Mouse (Mus musculus) forebrain, embryonic 10.5 days (tissue): Measurements from ENCODE around the gene Cobl. TPM values are rescaled to one million over a fixed set of nuclear protein-coding genes. Genes with fewer than 3 reads are reported as not detected.

Source experiments
- DNase-seq: peaks from one replicate; pipeline ENCODE4 v3.0.0-alpha.2; 2017; ENCODE audit warnings: low spot score; ENCODE audit errors: extremely low spot score
- H3K27ac ChIP-seq: fragments of 300-500 bp; sonication (generic); 2 replicates; pipeline ENCODE4 v1.5.1; 2016; ENCODE audit warnings: mild to moderate bottlenecking
- H3K27me3 ChIP-seq: fragments of 300-500 bp; sonication (generic); 2 replicates; pipeline ENCODE4 v1.6.1; 2016; ENCODE audit warnings: mild to moderate bottlenecking; ENCODE audit not compliant: poor library complexity, severe bottlenecking
- H3K36me3 ChIP-seq: fragments of 300-500 bp; sonication (generic); replicated peaks from 2 replicates; pipeline ENCODE4 v1.6.1; 2016; ENCODE audit warnings: mild to moderate bottlenecking, moderate library complexity
- H3K4me1 ChIP-seq: fragments of 300-500 bp; sonication (generic); 2 replicates; pipeline ENCODE4 v1.6.1; 2016
- H3K4me3 ChIP-seq: fragments of 300-500 bp; sonication (generic); 2 replicates; pipeline ENCODE4 v1.5.1; 2016; ENCODE audit warnings: mild to moderate bottlenecking, moderate library complexity
- H3K9me3 ChIP-seq: fragments of 300-500 bp; sonication (generic); 2 replicates; pipeline ENCODE4 v1.6.1; 2016; ENCODE audit warnings: mild to moderate bottlenecking, moderate library complexity
- WGBS: fragments of 180-500 bp; shearing (Covaris S2); methylation state at CpG from one replicate; pipeline ENCODE4 v1.1.7; 2016; 5-methylcytosine and 5-hydroxymethylcytosine counted together
- polyA plus RNA-seq: library from polyadenylated mRNA; unstranded; fragments of >200 nt; fragmentation: Nextera tagmentation; extraction: Ambion mirVana; gene quantifications from 2 replicates; pipeline ENCODE4 v1.2.1, GENCODE M21; 2016

The Cobl gene
- polyA plus RNA-seq, 1 experiment from 2014 or later, result 2.2 TPM

DNA sequence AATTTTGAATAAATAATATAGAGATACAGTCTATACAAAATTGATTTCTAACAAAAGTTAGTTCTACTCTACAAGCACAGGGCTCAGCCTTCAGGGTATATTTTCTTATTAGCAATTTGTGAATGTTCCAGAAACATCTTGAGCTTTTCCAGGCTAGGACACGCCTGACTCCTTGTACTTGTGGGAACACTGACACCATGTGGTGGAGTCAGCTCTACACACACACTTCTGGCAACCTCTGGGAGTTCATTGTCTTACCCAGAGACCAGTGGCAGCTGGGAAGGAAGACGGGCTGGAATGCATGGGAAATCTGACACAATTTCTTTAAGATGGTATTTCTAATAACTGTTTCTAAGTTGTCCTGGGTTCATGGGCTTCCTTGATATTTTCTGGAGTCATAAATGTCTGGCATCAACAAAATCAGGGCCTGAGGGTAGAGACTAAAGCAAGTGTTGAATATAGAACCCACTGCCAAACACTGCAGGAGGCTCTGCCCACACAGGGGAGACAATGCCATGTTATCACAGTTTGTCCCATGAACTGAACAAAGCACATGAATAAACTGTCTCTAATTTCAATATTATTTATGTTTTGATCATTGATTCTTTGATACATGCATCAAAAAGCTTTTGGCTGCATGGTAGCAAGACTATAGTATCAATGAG is 105.3 kb downstream of the Cobl start:
- Histone ChIP-seq H3K27ac (no peak overlapping the region), H3K27me3 (peaks cover 6% of the 10 kb centered on the region), H3K4me1 (no peaks in the 10 kb centered on the region), H3K36me3 (no peaks in the 10 kb centered on the region), H3K9me3 (no peaks in the 10 kb centered on the region), H3K4me3 (no peak overlapping the region)
- WGBS, result 31% methylated on average over 2 of the region's 2 CpGs
- DNase-seq, result no peak

DNA sequence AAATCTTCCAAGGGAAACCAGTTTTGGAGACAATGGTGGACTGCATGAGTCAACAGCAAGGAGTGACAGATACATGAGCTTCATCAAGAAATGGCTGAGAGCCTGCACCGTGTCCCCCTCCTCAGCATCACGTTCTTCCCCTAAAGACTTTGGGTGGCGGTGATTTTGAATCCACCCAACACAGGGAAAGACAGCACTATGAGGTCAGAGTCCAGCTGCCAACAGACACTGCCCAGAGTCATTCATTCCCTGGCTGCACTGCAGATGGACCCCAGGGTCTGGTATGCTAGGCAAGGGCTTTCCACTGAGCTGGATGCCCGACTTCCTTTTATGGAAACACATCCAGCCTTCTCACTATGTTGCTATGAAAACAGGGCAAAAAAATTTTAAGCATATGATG is 106.2 kb downstream of the Cobl start:
- WGBS, result 87% methylated on average over 4 of the region's 4 CpGs
- no peak for DNase-seq
- Histone ChIP-seq H3K4me3 (no peak overlapping the region), H3K27me3 (peaks cover 6% of the 10 kb centered on the region), H3K9me3 (no peaks in the 10 kb centered on the region), H3K27ac (no peak overlapping the region), H3K4me1 (no peaks in the 10 kb centered on the region), H3K36me3 (no peaks in the 10 kb centered on the region)

DNA sequence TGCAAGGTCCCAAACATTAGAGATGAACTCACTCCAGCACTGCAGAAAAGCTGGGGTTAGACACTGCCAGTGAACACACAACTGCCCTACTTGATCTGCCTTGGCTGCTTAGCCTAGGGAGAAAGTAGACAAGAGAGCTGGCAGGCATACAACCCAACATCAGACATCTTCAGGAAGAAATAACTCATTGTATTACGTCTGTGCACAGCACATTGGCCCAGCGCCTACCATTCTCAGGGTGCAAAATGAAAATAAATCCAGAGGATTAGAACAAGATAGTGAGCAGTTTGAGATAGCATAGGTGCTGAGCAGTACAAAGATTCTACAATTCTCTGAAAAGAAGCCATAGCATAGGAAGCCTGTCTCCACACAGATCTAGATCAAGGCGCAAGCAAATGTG is 109.1 kb downstream of the Cobl start:
- WGBS, result 98% methylated on average over 3 of the region's 3 CpGs
- DNase-seq, result no peak
- no peaks in the 10 kb centered on the region for H3K9me3 ChIP-seq
- H3K36me3 ChIP-seq, result no peaks in the 10 kb centered on the region
- H3K4me3 ChIP-seq, result no peak overlapping the region
- H3K27me3 ChIP-seq, result peaks cover 5% of the 10 kb centered on the region
- no peak overlapping the region for H3K27ac ChIP-seq
- H3K4me1 ChIP-seq, result peaks cover 10% of the 10 kb centered on the region

DNA sequence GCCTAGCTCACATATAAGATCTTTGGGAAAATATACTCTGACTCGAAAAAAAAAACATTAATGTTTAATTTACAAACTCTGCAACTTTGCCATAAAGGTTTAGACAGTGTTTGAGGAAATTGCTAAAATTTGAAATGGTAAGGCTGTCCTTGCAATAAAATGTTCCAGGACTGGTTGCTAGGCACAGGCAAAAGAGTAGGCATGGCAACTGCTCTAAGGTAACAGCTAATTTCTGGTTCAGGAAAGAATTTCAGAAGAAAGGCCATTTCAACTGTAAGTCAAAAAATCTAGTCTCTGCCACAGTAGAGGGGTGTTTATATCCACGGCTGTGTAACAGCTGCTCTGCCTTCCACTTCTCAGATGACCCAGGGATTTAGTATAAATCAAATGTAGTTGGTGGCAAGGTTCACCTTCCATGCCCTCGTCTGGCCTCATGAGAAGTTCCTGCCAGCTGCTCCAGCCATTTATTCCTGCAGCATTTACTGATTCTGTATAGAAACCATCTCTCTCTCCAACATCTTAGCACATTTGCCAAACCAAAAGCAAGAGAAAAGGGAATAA is 113.7 kb downstream of the Cobl start:
- Histone ChIP-seq H3K4me3 (no peak overlapping the region), H3K9me3 (no peaks in the 10 kb centered on the region), H3K27me3 (no peaks in the 10 kb centered on the region), H3K36me3 (no peaks in the 10 kb centered on the region), H3K4me1 (peaks cover 10% of the 10 kb centered on the region), H3K27ac (no peak overlapping the region)
- 73% methylated on average over 3 of the region's 3 CpGs for WGBS
- DNase-seq, result no peak

DNA sequence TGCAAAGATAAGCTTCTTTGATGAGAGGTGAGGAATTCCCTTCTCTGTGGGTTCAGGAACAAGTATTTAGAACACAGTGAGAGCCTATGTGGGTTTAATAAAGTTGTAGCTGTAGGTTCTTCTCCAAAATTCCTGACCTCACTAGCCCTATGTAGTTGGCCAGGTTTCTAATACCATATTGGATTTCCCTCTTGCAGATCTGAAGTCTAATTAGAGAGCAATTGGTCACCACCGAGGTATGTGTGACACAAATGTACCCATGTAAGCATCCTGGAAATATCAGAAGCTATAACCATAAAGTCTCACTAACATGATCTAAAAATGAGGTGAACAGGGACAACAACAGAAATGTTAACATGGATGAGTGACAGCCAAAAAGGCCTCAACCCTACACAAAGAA is 114.7 kb downstream of the Cobl start:
- no peak overlapping the region for H3K4me3 ChIP-seq
- WGBS, result 93% methylated on average over 1 of the region's 1 CpGs
- no peaks in the 10 kb centered on the region for H3K9me3 ChIP-seq
- no peak for DNase-seq
- H3K27ac ChIP-seq, result no peak overlapping the region
- H3K4me1 ChIP-seq, result peaks cover 10% of the 10 kb centered on the region
- H3K27me3 ChIP-seq, result no peaks in the 10 kb centered on the region
- H3K36me3 ChIP-seq, result no peaks in the 10 kb centered on the region

DNA sequence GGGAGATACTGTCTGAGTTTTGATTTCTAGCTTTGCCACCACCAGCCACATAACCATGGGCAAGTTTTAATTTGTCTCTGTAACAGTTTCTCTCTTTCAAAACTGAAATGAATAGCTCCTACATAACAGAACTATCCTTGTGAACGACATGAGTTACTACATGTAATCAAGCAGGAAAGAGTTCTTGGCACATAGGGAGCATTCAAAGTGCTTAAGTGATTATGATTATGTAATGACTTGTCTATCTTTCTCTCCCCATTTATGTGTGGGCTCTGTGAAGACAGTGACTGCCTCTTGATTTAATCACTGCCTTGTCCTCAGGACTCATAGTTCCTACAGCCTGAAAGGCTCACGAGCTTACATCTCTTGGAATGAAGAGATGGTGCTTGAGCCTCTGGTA is 118.3 kb downstream of the Cobl start:
- Histone ChIP-seq H3K27ac (no peak overlapping the region), H3K36me3 (no peaks in the 10 kb centered on the region), H3K9me3 (no peaks in the 10 kb centered on the region), H3K4me1 (peaks cover 6% of the 10 kb centered on the region), H3K4me3 (no peak overlapping the region), H3K27me3 (no peaks in the 10 kb centered on the region)
- WGBS, result 83% methylated on average over 2 of the region's 2 CpGs
- DNase-seq, result no peak

DNA sequence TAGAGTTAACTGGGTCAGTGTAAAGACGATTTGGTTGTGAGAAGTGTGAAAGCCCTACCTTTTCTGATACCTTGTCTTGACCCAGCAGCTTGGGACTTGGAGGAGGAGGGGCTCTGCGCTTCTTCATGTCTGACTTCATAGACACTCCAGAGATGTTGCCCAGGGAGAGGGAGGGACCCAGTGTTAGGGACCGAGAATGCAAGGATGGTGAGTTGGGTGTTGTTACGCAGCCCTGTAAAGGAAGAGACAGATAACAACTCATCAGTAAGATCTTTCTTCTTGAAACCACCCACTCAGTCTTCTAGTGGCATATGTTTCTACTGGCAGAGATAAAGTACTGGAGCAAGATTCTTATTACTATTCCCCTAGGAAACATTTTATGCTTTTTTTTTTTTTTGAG is 121.1 kb downstream of the Cobl start:
- H3K36me3 ChIP-seq, result no peaks in the 10 kb centered on the region
- WGBS, result 92% methylated on average over 4 of the region's 4 CpGs
- no peaks in the 10 kb centered on the region for H3K27me3 ChIP-seq
- no peaks in the 10 kb centered on the region for H3K9me3 ChIP-seq
- no peaks in the 10 kb centered on the region for H3K4me1 ChIP-seq
- no peak for DNase-seq
- H3K27ac ChIP-seq, result no peak overlapping the region
- H3K4me3 ChIP-seq, result no peak overlapping the region

DNA sequence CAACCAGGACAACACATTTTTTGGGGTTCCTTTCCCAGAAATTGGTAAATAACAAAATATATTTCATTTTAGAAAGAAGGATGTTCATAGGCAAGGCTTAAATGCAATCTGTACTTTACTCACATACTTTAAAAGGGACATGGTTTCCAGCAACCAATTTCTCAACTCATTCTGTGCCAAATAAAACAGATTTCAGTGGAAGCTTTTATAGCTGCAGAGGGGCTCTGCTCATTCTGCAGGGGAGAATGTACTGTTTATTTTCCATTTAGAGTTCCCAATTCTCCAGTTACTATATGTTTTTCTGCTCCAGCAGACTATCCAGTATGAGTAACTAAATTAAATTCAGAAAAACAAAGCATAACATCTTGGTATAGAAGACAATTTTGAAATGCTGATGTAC is 124.1 kb downstream of the Cobl start:
- Histone ChIP-seq H3K9me3 (no peaks in the 10 kb centered on the region), H3K4me3 (no peak overlapping the region), H3K4me1 (no peaks in the 10 kb centered on the region), H3K27ac (no peak overlapping the region), H3K27me3 (no peaks in the 10 kb centered on the region), H3K36me3 (no peaks in the 10 kb centered on the region)
- DNase-seq, result no peak

DNA sequence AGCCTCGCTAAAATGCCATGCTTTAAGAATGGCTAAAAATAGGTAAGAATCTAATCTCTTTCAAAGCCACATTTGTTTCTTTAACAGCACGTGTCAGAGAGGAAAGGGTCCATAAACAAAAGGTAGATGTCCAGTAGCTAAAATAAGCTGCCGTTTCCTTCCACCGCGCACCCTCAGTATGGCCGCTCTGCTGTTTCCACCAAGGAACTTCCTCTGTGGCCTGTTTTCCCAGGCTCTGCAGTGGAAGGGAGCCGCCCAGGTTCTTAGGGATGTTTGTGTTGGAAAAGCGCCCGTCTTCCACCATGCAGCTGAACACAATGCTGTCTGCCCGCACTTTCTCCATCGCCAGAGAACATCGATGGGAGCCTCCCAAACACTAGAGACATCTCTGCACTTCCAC is 128.6 kb downstream of the Cobl start:
- WGBS, result 84% methylated on average over 12 of the region's 12 CpGs
- H3K36me3 ChIP-seq, result no peaks in the 10 kb centered on the region
- H3K27ac ChIP-seq, result no peak overlapping the region
- H3K4me3 ChIP-seq, result no peak overlapping the region
- no peaks in the 10 kb centered on the region for H3K27me3 ChIP-seq
- no peak for DNase-seq
- peaks cover 3% of the 10 kb centered on the region; the same call in 1 of the 2 replicates for H3K9me3 ChIP-seq
- H3K4me1 ChIP-seq, result no peaks in the 10 kb centered on the region

DNA sequence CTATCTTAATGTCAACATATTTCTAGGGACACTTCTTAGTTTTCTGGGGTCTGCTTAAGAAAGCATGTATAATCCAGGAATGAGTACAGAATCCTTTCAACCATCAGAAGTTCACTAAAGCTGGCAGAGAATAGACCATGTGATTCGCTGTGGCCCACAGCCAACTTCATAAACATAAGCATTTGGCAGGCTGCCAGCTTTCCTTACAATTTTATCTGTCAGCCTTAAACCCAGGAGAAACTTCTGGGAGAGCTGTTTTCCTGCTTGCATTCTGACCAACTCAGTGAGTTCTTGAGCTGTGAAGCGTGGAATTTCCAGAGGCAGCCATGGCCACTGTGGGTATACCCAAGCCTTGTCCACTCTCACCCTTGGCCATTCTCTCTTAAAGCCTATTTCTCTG is 132.8 kb downstream of the Cobl start:
- H3K27me3 ChIP-seq, result no peaks in the 10 kb centered on the region
- WGBS, result 93% methylated on average over 2 of the region's 2 CpGs
- H3K9me3 ChIP-seq, result peaks cover 4% of the 10 kb centered on the region; the same call in 1 of the 2 replicates
- H3K36me3 ChIP-seq, result no peaks in the 10 kb centered on the region
- no peak for DNase-seq
- no peak overlapping the region for H3K27ac ChIP-seq
- no peak overlapping the region for H3K4me3 ChIP-seq
- H3K4me1 ChIP-seq, result no peaks in the 10 kb centered on the region

DNA sequence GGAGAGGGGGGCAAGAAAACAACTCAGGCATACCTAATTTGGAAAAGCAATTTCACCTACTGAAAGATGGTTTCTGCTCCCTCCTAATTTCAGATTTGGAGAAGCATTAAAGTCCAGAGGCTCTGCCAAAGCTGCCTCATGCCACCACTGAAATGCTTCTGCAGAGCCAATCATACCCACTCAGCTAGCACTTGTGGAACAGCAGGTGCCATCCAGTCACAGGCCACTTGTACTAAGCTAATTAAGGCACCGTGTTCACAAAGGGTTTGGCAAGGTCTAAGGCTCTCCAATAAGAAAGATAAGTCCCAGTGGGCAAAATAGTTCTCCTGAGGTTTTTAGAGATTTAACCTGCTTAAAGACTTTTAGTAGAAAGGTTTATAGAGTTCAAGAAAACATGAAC is 143.3 kb downstream of the Cobl start:
- 54% methylated on average over 1 of the region's 1 CpGs for WGBS
- H3K27ac ChIP-seq, result no peak overlapping the region
- no peak for DNase-seq

DNA sequence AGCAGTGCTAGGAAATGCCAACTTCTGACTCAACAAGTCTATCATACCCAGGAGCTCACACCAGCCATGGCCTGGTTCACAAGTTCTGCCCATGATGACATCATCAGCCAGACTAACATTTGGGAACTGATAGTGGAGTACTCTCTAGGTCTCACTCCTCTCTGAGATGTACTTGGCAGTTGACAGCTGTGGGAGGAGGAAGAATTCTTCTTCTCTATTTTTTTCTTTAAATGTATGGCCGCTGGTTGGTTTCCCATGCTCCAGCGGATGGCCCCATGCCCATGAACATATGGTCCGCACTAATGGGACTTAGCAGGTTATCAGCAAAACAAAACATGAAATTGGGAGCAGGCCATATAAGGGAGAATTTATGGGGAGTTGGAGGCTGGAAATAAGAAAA is 145.4 kb downstream of the Cobl start:
- Histone ChIP-seq H3K9me3 (no peaks in the 10 kb centered on the region), H3K4me3 (no peak overlapping the region), H3K27me3 (0 out of 2 replicates have a peak, but pooled peaks cover 2% of the 10 kb centered on the region), H3K4me1 (no peaks in the 10 kb centered on the region), H3K36me3 (no peaks in the 10 kb centered on the region), H3K27ac (no peak overlapping the region)
- WGBS, result 96% methylated on average over 3 of the region's 3 CpGs
- DNase-seq, result no peak

More for the DNA sequence above, 143.3 kb downstream of the Cobl start:
- Histone ChIP-seq H3K36me3 (no peaks in the 10 kb centered on the region), H3K4me1 (no peaks in the 10 kb centered on the region), H3K4me3 (no peak overlapping the region), H3K9me3 (no peaks in the 10 kb centered on the region), H3K27me3 (no peaks in the 10 kb centered on the region)

DNA sequence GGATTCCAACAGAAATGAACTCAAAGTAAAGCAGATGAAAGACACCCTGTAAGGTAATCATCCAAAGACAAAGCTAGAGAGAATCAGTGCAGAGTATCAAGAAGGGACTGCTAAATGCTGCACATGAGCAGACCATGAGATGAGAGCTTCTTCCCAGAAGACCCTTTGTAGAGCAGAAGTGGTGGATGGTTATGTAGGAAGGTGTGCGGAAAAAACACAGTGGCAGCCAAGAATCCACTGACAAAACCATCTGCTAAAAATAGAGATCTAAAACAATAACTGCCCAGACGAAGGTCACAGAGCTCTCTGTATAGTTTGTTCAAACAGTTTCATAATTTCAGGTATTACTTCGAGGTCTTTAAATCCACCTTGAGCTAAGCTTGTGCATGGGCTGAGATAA is 149.1 kb downstream of the Cobl start:
- Histone ChIP-seq H3K27ac (no peak overlapping the region), H3K4me3 (no peak overlapping the region), H3K36me3 (no peaks in the 10 kb centered on the region), H3K27me3 (peaks cover 25% of the 10 kb centered on the region), H3K4me1 (no peaks in the 10 kb centered on the region), H3K9me3 (no peaks in the 10 kb centered on the region)
- WGBS, result 85% methylated on average over 3 of the region's 3 CpGs
- DNase-seq, result no peak
